Mouse (Mus musculus) lung, adult 2 months (tissue): Measurements from ENCODE around the gene Trp53rka. TPM values are rescaled to one million over a fixed set of nuclear protein-coding genes. Genes with fewer than 3 reads are reported as not detected.

Source experiments
- DNase-seq: peaks from one replicate; pipeline ENCODE4 v3.0.0; 2022
- H3K4me1 ChIP-seq: fragments of 200-500 bp; 2 replicates; pipeline ENCODE4 v1.6.1; 2011; ENCODE audit warnings: low read length; ENCODE audit not compliant: control insufficient read depth, insufficient read depth
- H3K4me3 ChIP-seq: fragments of 200-500 bp; replicated peaks from 2 replicates; pipeline ENCODE3; 2011; ENCODE audit warnings: low read depth, mild to moderate bottlenecking, control low read depth, low read length; ENCODE audit errors: extremely low read depth
- CTCF ChIP-seq: fragments of 200-500 bp; IDR thresholded peaks from 2 replicates; pipeline ENCODE4 v1.5.1; 2011; ENCODE audit warnings: mild to moderate bottlenecking, low read length, control low read depth; ENCODE audit not compliant: insufficient read depth
- POLR2A ChIP-seq: fragments of 200-500 bp; IDR thresholded peaks from 2 replicates; pipeline ENCODE4 v1.6.1; 2011; ENCODE audit warnings: low read depth, mild to moderate bottlenecking, control low read depth, low read length, borderline replicate concordance; ENCODE audit errors: extremely low read depth
- WGBS: fragments of 180-500 bp; shearing (Covaris S2); methylation state at CpG from one replicate; pipeline ENCODE4 v1.1.7; 2018; 5-methylcytosine and 5-hydroxymethylcytosine counted together
- polyA plus RNA-seq: library from polyadenylated mRNA; depleted of rRNA; stranded (reverse); fragments of >200 nt; gene quantifications from 2 replicates; pipeline ENCODE4 v1.2.3, GENCODE M21; 2012

Gene Trp53rka
- polyA plus RNA-seq, 1 experiment, result 21.5 TPM

DNA sequence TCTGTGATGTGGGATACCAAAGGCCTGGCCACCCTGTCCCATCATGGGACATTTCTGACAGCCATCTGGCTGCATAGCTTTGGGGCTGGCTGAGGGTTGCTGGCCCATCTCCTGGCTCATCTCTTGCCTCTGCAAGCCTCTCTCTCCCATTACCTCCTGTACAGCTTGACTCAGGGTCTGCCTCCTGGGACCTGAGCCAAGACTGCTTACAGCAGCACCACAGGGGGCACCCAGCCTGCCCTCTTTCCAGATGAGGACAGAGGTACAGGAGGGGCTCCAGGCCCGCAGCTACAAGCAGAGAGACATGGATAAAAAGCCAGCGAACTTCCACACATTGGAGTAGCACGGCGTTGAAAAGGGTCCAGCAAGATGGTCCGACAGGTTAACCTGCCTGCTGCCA is 6.7 kb downstream of the Trp53rka start:
- DNase-seq, result no peak
- Histone ChIP-seq H3K4me3 (no peak overlapping the region), H3K4me1 (peaks cover 2% of the 10 kb centered on the region; the same call in 1 of the 2 replicates)
- TF ChIP-seq POLR2A (no peak), CTCF (no peak)
- WGBS, result 78% methylated on average over 5 of the region's 5 CpGs

DNA sequence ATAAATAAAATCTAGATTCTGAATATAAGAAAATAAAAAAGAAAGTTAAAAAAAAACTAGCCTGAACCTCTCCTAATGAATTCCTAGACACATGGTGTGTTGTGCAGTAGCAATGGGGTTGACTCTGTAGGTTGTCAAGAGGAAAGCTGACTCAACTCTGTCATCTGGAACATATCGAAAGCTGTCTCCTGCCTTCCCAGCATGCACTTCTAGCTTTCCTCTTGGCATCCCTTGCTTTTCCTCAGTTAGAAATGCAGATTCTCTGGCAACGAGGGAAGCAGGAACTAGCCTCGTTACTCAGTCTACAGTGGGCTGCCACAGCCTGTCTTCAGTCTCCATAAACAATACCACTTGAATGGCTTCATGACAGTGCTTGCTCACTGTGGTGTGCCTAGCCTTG is 7.3 kb downstream of the Trp53rka start:
- 50% methylated on average over 3 of the region's 3 CpGs for WGBS
- no peak overlapping the region for H3K4me3 ChIP-seq
- DNase-seq, result no peak
- no peak for TF ChIP-seq CTCF
- no peak for TF ChIP-seq POLR2A
- H3K4me1 ChIP-seq, result peaks cover 2% of the 10 kb centered on the region; the same call in 1 of the 2 replicates

DNA sequence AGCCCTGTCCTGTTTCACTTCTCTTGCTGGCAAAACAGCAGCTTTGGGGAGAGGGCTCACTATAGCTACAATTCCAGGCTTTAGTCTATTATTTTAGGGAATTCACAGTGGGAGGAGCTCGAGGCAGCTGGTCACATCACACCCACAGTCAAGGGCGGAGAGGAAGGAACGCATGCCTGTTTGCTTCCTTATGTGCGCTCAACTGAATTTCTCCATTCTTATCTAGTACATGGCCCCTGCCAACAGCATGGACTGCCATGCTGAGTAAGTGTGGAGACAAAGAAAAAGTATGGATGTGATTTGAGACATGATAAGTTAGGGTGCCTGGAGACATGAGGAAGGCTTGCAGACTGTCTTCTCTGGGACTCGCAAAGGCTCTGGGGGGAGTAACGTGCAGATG is 9.0 kb downstream of the Trp53rka start:
- DNase-seq, result no peak
- H3K4me3 ChIP-seq, result no peak overlapping the region
- TF ChIP-seq POLR2A (no peak), CTCF (no peak)
- WGBS, result 39% methylated on average over 6 of the region's 6 CpGs
- H3K4me1 ChIP-seq, result peaks cover 2% of the 10 kb centered on the region; the same call in 1 of the 2 replicates

DNA sequence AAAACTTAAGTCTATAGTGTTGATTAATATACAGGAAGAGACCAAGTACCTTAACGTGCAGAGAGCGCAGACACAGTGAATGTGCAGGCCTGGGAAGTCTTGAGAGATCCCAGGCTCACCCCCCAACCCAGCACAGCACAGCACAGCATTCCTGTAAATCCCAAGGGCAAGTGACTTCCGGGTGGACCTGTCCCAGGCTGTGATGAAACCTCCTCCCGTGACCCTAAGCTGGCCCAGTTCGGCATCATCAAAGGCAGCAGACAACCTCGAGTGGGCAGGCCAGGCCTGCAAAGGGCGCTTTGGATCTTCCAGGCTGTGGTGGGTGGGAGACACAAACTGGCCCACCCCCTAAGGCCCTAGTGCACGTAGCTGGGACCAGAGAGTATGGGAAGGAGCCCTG is 11.1 kb downstream of the Trp53rka start:
- DNase-seq, result no peak
- 53% methylated on average over 8 of the region's 8 CpGs for WGBS
- no peak overlapping the region for H3K4me3 ChIP-seq
- TF ChIP-seq CTCF, result no peak
- TF ChIP-seq POLR2A, result no peak
- H3K4me1 ChIP-seq, result peaks cover 1% of the 10 kb centered on the region; the same call in 1 of the 2 replicates

DNA sequence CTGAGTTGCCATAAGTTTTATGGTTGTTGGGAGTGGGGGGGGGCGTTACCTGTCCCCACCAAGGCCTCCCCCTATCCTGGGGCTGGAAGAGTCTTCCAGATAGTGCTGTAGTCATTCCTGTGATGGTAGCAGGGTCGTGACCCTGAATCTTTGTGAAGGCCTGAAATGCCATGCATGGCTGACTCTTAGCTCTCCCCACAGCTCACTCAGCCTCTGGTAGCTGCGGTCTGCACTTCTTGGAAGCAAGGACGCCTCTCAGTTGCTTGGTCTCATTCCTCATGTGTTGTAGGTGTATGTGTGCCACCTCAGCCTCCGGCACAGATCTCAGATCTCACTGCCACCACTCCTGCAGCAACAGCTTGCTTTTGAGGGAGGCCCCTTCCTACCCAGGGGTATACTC is 17.3 kb downstream of the Trp53rka start:
- TF ChIP-seq POLR2A, result no peak
- TF ChIP-seq CTCF, result no peak
- 77% methylated on average over 5 of the region's 5 CpGs for WGBS

DNA sequence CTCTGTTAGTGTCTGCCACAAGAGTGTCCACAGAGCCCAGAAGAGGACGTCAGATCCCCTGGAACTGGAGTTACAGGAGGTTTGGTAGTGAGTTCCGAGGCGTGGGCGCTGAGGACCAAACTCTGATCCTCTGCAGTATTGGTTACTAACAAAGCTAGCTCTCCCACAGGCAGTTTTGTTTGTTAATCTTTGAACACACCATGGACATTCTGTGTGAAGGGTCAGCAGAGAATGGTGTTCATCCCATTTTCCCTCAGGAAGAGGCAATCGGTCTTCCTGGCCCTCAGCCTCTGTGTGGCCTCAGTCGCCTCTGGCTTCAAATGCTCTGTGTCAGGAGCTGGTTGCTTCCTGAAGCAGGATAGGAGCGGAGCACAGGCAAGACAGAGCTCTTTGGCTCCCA is 17.7 kb downstream of the Trp53rka start:
- TF ChIP-seq CTCF (no peak), POLR2A (no peak)
- no peak for DNase-seq
- 81% methylated on average over 7 of the region's 7 CpGs for WGBS

More for the DNA sequence above, 17.3 kb downstream of the Trp53rka start:
- Histone ChIP-seq H3K4me1 (no peaks in the 10 kb centered on the region), H3K4me3 (no peak overlapping the region)
- no peak for DNase-seq

DNA sequence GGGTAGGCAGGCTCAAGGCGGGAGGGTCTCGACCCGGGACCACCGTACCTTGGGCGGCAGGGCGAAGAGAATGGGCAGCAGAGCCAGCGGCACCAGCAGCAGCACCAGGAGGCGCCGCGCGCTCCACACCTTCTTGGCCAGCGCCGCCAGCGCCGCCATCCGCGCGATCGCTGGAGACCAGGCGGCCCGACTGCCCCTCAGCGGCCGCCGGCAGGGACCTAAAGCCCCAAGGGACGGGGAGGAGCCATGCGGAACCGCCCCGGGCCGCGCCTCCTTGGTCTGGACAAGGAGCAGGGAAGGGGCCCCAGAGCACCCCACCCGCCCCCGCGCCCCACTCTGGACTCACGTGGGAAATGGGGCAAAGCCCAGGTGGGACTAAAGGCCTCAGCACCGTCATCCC is 20.1 kb downstream of the Trp53rka start, which contains the start of gene Slc13a3:
TSS of gene Slc13a3 (minus strand) at position 228 of the 400 bp plus-strand sequence.
- TF ChIP-seq POLR2A (no peak), CTCF (no peak)
- H3K4me1 ChIP-seq, result no peaks in the 10 kb centered on the region
- 2% methylated on average over 28 of the region's 35 CpGs for WGBS
- H3K4me3 ChIP-seq, result no peak within 1 kb of the TSS
- DNase-seq, result no peak

More for the DNA sequence above, 17.7 kb downstream of the Trp53rka start:
- Histone ChIP-seq H3K4me1 (no peaks in the 10 kb centered on the region), H3K4me3 (no peak overlapping the region)

GRCm38 (mm10) chr2:165471943-165472342 is 21.2 kb downstream of the Trp53rka start:
- TF ChIP-seq CTCF (no peak), POLR2A (no peak)
- Histone ChIP-seq H3K4me1 (no peaks in the 10 kb centered on the region), H3K4me3 (no peak overlapping the region)
- DNase-seq, result no peak
- 63% methylated on average over 11 of the region's 11 CpGs for WGBS

DNA sequence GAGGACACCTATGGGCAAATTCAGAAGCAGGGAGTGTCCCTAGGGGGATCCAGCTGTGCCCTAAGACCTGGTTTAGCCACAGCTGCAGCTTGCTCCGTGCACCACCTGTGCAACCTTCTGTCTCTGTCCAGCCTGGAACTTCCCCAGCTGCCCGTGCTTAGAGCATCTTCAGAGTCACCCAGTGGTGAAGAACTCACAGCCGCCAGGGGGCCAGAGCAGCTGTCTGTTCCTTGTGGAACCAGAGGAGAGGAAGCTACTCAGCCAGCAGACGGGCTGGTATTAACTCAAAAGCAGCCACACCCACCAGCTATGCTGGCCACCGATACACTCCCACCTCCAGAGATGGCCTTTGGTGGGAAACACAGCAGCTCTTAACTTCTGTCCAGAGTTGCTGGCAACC is 23.0 kb downstream of the Trp53rka start:
- TF ChIP-seq POLR2A (no peak), CTCF (0 out of 2 replicates have a peak, but pooled peaks have one; percentile 4)
- H3K4me1 ChIP-seq, result no peaks in the 10 kb centered on the region
- no peak overlapping the region for H3K4me3 ChIP-seq
- 28% methylated on average over 5 of the region's 5 CpGs for WGBS
- DNase-seq, result no peak

DNA sequence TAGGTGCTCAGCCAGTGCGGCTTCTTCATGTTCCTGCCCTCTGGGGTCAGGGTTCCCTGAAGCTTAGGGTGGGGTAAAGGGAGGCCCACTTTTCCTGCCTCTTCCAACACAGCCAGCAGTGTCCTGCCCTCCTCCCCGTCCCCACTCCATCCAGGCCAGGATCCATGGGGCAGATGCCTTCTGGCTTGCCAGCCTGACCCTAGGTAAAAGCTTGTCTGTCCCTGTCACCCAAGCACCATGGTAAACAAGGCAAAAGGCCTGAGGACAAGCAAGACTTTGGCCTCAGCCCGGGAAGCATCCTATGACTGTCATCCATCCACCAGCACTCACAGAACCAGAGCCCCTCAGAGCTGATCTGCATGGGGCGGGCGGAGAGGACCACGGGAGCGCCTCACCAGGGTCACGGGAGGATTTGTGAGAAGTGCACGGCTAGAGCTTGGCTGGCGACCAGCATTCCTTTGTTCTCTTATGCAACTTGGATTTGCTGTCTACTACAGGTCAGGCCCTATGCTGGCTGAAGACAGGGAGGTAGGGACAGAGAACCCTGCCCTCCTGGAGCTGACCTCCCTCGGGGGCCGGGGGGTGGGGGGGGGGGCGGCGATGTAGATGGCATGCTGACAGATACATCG is 25.2 kb downstream of the Trp53rka start:
- 30% methylated on average over 15 of the region's 15 CpGs for WGBS
- no peak for TF ChIP-seq POLR2A
- no peak for DNase-seq
- Histone ChIP-seq H3K4me1 (no peaks in the 10 kb centered on the region), H3K4me3 (no peak overlapping the region)

- Histone ChIP-seq H3K4me3 (no peak overlapping the region), H3K4me1 (no peaks in the 10 kb centered on the region)
- 24% methylated on average over 7 of the region's 7 CpGs for WGBS
- no peak for DNase-seq
- TF ChIP-seq CTCF (no peak), POLR2A (no peak)
Observed at GRCm38 (mm10) chr2:165459663-165460062, 33.5 kb downstream of the Trp53rka start.

- WGBS, result 61% methylated on average over 5 of the region's 5 CpGs
- H3K4me1 ChIP-seq, result no peaks in the 10 kb centered on the region
- no peak for DNase-seq
- H3K4me3 ChIP-seq, result no peak overlapping the region
- TF ChIP-seq CTCF, result no peak
- TF ChIP-seq POLR2A, result no peak
Observed at GRCm38 (mm10) chr2:165458189-165458588, 34.9 kb downstream of the Trp53rka start.
